Mouse (Mus musculus) frontal cortex, postnatal 25 days (tissue): Measurements from ENCODE around the gene Fnip2.
"Not testable (repeated sequence)": the region's sequence is repeated elsewhere in the genome, so short reads cannot be mapped to it uniquely, and the experiment has no call there.

Experiments
- DNase-seq, 2 experiments: peaks; one replicate each; pipeline ENCODE4 v3.0.0; 2022; ENCODE audit warnings: low spot score in 2 of 2

Fnip2 gene

DNA sequence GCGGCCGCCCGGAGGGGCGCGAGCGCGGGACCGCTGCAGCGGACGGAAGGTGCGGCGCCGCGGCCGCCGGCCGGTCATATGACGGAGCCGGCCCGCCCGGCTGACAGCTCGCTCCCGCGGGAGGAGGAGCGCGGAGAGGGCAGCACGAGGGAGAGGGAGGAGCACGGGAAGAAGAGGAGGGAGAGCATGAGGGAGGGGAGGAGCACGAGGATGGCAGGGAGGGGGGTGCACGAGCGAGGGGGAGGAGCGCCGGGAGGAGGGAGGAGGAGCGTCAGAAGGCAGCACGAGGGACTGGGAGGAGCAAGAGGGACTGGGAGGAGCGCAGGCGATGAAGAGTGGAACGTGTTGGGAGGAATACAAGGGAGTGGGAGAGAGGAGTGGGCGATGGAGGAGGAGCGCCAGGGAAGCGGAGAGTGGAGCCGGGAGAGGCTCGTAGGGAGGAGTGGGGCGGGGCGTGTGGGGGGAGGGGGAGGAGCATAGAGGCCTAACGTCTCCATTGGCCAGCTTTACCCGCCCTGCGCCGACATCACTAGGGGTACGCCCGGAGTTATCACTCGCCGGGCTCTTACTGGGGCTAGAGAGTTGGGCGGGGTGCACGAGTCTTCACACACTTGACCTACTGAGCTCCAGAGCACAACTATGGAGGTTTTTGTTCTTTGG is at the start of gene Fnip2:
Fnip2 (minus strand) TSS at position 94 of the 660 bp plus-strand sequence.
- peak; percentile 66 to 77 for DNase-seq

DNA sequence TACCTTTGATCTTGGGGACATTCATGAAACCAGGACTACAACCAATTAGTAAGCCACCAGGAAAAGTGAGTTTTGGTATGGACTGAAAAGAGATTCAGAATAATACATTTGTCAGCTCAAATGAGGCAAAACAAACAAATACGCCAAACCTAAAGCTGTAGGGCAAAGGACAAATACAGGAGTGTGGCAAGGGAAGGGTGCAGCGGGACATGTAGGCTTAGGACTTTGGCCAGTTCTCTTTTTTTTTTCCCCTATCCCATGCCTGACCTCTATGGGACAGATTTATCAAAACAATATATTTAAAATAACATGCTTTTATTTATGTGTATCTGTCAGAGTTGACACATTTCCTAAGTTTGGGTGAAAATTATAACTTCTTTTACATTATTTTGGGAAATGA is 42.3 kb upstream of the Fnip2 start:
- DNase-seq, result no peak

DNA sequence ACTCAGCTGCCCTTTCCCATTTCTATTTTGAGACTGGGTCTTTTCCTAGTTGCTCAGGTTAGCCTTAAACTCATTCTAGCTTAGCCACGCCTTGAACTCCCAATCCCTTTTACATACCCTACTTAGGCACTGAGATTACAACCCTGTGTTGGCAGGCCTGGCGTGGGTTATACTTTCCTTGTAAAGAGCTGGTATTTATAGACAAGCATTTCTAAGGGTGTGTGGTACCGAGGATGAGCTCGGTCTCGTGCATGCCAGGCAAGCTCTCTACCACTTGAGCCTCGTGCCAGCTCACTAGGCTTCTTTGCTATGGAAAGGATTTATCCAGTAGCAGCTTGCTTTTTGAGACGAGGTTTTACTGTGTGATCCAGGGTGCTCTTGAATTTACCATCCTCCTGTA is 27.9 kb upstream of the Fnip2 start:
- DNase-seq, result no peak

DNA sequence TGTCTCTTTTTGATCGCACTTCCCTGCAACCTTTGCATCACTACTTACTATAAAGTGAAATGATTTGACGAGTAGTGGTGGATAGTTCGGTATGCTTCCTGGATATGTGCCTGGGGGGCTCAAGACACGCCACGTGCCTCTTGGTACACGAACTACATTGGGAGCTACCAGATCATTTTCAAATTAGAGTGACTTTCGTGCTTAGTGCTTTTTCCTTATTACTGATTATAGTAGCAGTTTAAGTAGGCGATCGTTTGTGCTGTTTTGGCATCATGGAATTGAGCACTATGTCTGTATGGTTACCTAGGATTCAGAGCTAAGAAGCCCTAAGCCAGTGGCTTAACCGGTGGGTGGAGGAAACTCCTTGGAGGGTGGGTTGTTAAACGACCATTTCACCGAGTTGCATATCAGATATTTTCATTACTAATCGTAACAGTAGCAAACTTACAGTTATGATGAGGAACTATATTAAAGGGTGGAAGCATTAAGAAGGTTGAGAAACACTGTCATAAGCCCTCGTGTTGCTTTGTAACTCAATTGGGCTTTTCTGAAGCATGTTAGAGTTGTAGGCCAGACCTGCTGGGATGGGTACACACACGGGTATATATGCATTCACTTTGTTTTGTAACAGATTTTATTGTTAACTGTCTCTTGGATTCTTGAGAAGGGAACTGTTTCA is 24.3 kb upstream of the Fnip2 start:
- no peak for DNase-seq

DNA sequence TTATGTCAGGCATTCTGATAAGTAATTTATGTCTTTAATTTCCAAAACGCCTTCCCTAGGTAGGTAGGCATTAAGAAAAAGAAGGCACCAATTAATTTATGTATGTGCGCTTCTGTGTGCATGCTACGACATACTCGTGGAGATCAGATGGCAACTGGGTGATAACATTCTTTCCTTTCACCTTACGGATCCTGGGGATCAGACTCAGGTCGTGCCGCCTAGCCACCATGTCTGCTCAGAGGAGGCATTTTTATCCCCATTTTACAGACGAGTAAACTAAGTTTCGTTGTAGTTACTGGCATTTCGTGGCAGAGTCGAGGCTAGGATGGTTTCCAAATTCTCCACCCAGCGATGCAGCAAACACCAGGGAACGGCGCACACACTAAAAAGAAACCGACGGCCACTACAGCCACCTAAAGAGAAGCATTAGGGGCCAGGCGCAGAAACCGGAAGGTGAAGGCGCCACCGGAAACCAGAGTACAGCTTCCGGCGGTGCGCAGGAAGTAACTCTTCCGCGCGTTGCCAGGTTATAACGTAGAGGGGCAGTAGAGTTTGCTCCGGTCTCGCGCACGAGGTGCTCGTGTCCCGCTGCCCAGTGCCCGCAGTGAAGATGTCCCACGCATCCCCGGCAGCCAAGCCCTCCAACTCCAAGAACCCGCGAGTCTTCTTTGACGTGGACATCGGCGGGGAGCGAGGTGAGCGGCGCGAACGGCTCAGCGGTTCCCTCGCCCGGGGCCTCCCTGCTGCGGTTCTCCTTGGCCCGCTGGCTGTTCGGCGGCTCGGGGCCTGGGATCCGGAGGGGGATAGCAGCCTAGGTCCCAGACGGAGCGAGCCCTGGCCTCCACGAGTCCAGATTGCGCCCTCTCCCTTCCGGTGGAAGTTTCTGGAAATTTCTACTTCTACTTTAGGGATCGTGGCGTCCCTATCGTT is 23.5 kb upstream of the Fnip2 start, which contains the start of gene Ppid:
Ppid (plus strand) TSS at position 480 of the 930 bp plus-strand sequence.
- DNase-seq, result peak; percentile 53 to 59

DNA sequence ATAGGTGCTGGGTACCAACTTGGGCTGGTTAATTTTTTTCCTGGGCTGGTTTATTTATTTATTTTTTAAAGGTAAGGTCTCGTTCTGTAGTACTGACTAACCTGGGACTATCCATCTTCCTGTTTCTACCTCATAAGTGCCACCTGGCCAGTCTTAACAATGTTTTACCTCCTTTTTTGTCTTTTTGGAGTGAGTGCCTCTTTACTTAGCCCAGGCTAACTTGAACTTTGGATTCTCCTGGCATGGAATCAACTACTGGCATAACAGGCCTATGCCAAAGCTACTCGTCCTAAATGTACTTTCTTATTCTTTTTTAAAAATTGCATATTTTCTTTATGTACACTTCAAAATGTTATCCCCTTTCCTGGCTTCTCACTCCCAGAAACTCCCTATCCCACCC is 22.1 kb upstream of the Fnip2 start:
- DNase-seq, result no peak

DNA sequence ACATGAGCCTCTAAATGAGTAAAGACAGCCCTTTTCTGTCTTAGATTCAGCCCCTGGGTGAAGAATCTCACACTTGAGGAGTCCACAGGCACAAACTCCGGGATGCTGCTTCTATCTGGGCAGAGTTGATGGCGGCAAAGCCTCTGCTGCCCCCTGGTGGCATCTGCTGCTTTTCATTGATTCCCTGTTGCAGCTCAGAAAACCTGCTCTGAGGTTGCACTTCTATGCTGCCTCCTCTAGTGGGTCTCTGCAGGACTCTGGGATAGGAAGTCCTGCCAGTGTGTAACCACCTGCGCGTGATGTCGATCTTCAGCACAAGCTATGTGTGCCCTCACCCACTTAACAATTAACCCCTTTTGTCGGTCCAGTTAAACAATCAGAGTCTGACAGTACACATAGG is 19.2 kb upstream of the Fnip2 start:
- DNase-seq, result peak; percentile 91 to 94

DNA sequence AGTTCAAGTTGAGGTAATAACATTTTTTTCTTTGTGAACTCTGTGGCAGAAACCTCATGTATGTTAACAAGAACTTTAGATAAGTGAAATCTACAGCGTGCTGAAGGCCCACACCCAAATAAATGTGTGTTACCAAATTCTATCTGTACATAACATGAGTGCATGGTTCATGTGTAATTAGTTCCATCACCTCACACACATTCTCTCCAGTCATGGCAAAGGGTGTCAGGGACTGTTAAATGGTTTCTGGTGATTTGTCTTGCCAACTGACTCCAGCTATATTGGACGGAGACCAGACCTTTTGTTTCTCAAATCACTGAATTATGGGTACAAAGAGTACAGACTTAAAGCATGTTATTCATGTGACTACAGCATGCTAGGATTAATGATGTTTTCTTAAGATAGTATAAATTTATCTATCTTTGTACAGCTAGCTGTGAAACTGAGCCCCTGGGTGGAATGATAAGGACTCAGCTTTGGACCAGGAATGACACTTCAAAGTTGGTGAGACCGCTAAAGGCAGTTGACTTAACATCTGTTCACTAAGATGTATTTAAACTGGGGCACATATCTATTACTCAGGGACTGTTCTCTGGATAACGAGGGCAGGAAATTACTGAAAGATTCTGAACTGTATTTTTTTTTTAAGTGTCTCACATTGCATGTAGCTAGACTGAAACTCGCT is 12.4 kb upstream of the Fnip2 start:
- no peak for DNase-seq

DNA sequence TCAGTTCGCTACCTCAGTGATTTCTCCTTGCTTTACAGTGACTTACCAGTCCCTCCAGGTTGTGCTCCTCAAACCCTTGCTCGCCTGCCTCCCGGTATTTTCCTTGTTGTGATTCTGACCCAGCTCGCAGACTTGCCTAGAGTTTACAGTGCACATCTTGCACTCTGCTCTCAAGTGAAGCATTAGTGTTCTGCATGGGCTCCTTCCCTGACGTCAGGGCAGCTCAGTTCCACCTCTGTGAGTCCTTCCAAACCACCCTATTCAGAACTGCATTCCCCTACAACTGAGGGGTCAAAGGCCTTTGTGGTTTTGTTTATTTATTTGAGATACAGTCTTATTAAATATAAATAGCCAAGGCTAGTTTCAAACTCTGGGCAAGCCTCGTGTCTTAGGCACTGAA is 10.6 kb upstream of the Fnip2 start:
- no peak for DNase-seq

DNA sequence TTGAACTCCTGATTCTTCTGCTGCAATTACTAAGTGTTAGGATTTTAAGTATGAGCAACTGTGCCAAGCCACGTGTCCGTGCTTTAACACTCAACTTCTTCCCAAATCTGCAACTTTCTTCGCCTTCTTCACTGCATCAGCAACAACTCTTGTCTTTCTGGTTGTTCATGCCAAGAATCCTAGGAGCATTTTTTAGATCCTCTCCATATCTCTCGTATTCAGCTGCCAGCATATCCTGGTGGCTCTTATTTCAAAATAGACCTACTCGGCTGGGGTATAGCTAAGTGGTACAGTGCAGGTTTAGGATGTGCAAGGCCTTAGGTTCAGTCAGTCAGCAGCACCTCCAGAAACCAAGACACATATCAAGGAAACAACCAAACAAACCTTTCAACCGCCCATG is 10.0 kb upstream of the Fnip2 start:
- DNase-seq, result no peak

DNA sequence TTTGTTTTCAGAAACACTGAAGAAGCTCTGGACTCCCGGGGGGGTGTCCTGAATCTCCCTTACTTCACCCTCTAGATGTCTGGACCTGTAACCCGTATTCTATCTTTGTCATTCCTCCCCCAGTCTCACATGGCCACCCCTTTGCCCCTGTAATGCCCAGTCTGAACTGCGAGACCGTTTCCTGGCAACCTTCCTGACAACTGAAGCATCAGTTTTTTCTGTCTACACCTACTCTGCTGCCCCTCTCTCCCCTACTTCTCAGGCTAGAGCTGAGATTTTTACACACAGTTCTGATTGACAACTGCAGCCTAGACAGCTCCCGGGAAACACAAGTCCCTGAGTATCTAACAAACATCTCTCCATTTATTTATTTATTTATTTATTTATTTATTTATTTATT is 9.3 kb upstream of the Fnip2 start:
- DNase-seq, result no peak

DNA sequence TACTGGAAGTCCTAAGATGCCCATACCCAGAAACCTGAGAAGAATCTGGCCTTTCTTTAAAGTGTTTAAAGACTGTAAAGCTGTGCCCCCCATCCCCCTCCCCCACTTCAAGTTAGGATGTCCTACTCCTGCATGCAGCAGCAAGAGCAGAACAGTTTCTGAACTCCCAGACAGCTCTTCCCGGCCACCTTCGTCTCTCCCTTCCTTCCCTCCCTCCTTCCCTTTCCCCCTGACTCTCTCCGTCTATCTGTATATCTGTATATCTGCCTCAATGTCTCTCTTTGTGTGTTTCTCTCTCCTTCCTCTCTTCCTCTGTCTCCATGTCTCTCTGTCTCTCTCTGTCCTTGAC is 8.8 kb upstream of the Fnip2 start:
- DNase-seq, result no peak

DNA sequence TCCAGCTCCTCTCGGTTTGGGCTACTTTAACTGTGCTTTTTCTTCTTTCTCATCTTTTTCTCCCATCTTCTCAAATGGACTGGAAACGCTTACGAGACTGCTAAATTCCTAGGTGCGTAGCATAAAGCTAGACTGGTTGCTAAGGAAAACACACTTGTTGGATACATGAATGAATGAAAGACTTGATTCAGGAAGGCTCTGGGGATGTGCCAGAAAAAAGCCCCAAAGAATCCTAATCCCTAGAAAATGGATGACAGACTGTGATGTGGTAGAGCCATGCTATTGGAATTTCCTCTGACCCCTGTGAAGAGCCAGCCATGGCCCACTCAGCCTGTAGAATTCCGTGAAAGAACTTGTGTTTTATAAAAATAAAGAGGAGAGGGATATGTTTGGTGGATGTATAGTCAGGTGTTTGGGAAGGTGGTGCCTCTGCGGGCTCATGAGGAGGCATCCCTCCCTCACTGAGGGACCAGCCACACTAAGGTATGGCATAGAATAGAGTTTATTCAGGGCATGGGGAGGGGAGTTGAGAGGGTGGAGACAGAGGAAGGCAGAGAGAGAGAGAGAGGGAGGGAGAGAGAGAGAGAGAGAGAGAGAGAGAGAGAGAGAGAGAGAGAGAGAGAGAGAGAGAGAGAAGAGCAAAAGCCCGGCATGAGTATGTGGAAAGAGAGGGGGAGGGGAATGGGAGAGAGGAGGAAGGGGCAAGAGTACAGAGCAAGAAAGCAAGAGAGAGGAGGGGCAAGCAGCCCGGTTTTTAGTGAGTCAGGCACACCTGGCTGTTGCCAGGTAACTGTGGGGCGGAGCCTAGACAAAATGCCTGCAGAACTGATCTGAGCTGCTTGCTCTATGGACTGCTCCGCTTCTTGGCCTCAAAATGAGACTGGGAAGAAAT is 8.2 kb upstream of the Fnip2 start:
- DNase-seq, result no peak

DNA sequence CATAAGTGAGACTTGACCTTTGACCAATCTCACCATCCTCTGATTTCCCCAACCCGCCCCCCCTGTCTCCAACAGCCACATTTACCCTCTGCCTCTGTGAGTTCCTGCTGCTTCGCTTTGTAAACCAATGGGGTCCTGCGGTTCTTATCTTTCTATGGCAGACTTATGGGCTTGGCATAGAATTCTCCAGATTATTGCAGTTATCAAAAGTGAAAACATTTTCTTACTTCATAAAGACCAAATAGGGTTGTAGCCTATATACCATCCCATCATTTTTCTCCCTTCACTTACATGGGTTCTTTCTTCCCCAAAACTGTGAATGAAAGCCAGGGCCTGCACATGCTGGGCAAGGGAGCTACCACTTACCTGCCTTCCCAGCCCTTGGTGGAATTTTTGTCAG is 6.7 kb upstream of the Fnip2 start:
- DNase-seq, result no peak

DNA sequence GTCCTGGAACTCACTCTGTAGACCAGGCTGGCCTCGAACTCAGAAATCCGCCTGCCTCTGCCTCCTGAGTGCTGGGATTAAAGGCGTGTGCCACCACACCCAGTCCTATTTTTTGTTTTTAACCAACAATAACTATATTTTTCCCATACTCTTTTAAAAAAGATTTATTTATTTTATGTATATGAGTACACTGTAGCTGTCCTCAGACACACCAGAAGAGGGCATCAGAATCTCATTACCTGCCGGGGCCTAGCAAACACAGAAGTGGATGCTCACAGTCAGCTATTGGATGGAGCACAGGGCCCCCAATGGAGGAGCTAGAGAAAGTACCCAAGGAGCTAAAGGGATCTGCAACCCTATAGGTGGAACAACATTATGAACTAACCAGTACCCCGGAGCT is 5.8 kb upstream of the Fnip2 start:
- DNase-seq, result not testable (repeated sequence)

DNA sequence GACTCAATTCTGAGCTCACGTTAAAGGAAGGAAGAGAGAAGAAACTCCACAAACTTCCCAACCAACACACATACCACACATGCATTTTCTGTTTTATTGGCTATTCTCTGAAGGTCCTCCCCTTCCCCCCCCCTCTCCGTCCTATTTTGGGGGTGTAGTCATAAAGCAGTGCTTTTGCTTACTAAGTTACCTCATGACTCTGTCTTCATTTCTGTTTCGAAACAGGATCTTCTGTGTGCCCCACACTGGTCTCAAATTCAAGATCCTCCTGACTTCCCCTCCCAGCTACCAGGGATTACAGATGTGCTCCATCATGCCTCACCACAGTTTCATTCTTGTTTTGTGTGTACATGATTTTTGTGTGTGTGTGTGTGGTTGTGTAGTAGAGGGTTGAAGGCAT is 4.8 kb upstream of the Fnip2 start:
- no peak for DNase-seq

DNA sequence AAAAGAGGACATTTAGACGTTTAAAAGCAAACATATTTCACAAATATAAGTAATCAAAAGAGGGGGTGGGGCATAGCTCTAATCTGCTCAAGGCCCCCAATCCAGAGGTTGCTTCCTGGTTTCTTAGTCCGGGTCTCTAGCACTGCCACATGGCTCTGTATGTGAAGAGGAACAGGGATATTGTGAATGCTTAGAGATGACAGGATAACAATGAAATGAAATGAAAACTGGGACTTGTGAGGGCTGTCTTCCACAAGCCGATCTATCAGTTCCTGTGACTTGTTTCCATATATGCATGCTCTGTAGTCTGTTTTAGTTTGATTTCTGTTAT is 1.7 kb upstream of the Fnip2 start:
- DNase-seq, result no peak

DNA sequence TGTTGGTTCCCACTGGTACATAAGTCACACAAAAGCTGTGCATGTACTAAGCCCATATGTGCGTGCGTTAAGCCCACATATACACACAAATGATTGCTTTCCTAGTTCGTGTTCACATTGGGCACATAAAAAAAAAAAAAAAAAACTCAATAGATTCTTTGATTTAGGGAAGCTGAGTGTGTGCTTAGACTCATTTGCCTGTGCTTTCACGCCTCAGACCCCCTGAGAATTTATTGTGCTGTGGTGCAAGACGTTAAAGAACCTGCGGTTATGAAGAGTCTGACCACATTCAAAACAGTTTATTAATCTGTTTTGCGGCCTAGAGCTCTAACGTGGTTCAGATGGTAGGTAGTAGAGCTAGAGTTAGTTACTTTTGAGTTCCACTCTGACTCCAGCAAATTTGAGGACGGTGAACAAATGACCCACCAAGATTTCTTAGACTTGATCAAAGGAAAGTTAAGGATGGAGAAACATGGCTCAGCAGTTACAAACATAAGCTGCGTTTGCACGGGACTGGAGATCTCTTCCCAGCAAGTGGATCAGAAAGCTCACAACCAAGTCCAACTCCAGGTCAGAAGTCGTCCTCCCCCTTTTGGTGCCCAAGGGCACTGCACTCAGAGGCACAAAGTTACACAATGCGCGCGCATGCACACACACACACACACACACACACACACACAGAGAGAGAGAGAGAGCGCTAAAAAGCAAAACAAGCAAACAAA is 1.2 kb upstream of the Fnip2 start:
- no peak for DNase-seq

DNA sequence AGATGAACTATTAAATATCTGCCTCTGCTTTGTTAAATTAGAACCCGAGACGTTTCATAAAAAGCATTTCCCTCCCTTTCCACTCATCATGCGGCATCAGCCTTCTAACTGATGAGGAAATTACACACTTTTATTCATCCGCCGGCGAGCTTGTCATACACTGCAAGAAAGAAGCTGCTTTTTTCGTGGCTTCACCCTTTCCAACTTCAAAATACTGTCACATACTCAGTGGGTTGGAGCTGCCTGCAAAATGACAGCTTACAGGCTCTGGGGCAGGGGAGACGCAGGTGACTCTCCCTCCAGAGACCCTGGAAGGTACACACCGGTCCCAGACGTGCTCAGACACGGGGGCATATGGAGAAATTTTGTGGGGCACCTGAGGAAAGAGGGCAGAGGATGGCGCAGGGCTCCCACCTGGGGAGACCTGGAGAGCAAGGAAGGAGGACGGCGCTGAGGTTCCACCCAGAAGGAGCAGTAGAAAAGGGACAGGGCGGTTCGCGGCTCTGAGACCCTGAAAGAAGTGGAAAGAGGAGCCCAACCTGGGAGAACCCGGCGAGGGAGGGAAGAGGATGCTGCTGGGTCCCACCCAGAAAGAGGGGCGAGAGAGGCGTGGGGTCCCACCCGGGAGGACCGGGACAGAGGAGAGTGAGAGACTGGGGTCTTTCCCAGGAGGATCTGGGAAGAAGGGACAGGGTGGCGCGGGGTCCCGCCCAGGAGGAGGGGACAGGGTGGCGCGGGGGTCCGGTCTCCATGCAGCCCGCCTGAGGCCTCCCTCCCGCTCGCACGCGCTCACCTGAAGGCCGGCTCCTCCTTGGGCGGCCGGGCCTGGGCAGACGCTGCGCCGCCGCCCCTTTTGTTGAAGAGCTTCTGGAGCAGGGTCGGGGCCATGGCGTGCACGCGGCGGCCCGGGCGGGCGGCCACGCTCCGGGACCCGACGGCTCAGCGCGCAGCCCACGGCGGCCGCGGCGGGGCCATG is 592 bp downstream of the Fnip2 start:
- peak in 1 of 2 experiments; percentile 23 for DNase-seq
